Mouse (Mus musculus) heart, embryonic 14.5 days (tissue): ENCODE results near the gene Slc10a4. TPM values are rescaled to one million over a fixed set of nuclear protein-coding genes. Genes with fewer than 3 reads are reported as not detected.

Experiments used
- ATAC-seq: fragments of 200-750 bp; cut with Nextera tagmentation; 2 replicates; pipeline ENCODE4 v1.8.0; 2017; ENCODE audit warnings: low read depth, moderate TSS enrichment; ENCODE audit not compliant: insufficient number of reproducible peaks, insufficient read depth, low FRiP score
- H3K27ac ChIP-seq, 2 experiments: fragments of 200-500 bp in 1 of 2; fragments of 300-500 bp in 1 of 2; sonication (generic) in 1 of 2; replicated peaks in 1 of 2; 2 replicates each; pipeline ENCODE4 v1.5.1; 2012 to 2014; ENCODE audit warnings: low read depth in 2 of 2, low read length in 2 of 2, control low read depth in 1 of 2, mild to moderate bottlenecking in 1 of 2, mixed read lengths in 1 of 2; ENCODE audit not compliant: control insufficient read depth in 1 of 2, insufficient read depth in 1 of 2
- H3K27me3 ChIP-seq: fragments of 300-500 bp; sonication (generic); 2 replicates; pipeline ENCODE4 v1.6.1; 2014; ENCODE audit warnings: mild to moderate bottlenecking, low read length, control low read depth; ENCODE audit not compliant: control insufficient read depth, insufficient read depth
- H3K36me3 ChIP-seq: fragments of 300-500 bp; sonication (generic); 2 replicates; pipeline ENCODE4 v1.6.1; 2014; ENCODE audit warnings: mild to moderate bottlenecking, control low read depth, low read length, mixed read lengths; ENCODE audit not compliant: control insufficient read depth, insufficient read depth
- H3K4me1 ChIP-seq, 2 experiments: fragments of 200-500 bp in 1 of 2; fragments of 300-500 bp in 1 of 2; sonication (generic) in 1 of 2; 2 replicates each; pipeline ENCODE4 v1.6.1; 2012 to 2014; ENCODE audit warnings: low read length in 2 of 2, control low read depth in 1 of 2, mixed read lengths in 1 of 2; ENCODE audit not compliant: control insufficient read depth in 2 of 2, insufficient read depth in 2 of 2
- H3K4me2 ChIP-seq: fragments of 300-500 bp; sonication (generic); 2 replicates; pipeline ENCODE4 v1.6.1; 2014; ENCODE audit warnings: mild to moderate bottlenecking, low read length
- H3K4me3 ChIP-seq, 2 experiments: fragments of 200-500 bp in 1 of 2; fragments of 300-500 bp in 1 of 2; sonication (generic) in 1 of 2; 2 replicates each; pipeline ENCODE4 v1.5.1; 2012 to 2014; ENCODE audit warnings: low read length in 2 of 2, mild to moderate bottlenecking in 2 of 2, control low read depth in 1 of 2, low read depth in 1 of 2, moderate library complexity in 1 of 2; ENCODE audit not compliant: control insufficient read depth in 1 of 2, insufficient read depth in 1 of 2
- H3K9ac ChIP-seq: fragments of 300-500 bp; sonication (generic); 2 replicates; pipeline ENCODE4 v1.6.1; 2014; ENCODE audit warnings: mild to moderate bottlenecking, low read length
- H3K9me3 ChIP-seq: fragments of 300-500 bp; sonication (generic); 2 replicates; pipeline ENCODE4 v1.6.1; 2016; ENCODE audit warnings: low read length, control low read depth; ENCODE audit not compliant: control insufficient read depth
- WGBS: fragments of 180-500 bp; shearing (Covaris S2); extraction: QIAGEN DNeasy Blood & Tissue Kit; methylation state at CpG from one replicate; pipeline ENCODE4 v1.1.7; 2014; 5-methylcytosine and 5-hydroxymethylcytosine counted together
- polyA plus RNA-seq: library from polyadenylated mRNA; unstranded; fragments of >200 nt; fragmentation: Nextera tagmentation; extraction: Ambion mirVana; gene quantifications from 2 replicates; pipeline ENCODE4 v1.2.1, GENCODE M21; 2014

Slc10a4 gene
- polyA plus RNA-seq = 0.42 and 1.7 TPM in 2 replicates

DNA sequence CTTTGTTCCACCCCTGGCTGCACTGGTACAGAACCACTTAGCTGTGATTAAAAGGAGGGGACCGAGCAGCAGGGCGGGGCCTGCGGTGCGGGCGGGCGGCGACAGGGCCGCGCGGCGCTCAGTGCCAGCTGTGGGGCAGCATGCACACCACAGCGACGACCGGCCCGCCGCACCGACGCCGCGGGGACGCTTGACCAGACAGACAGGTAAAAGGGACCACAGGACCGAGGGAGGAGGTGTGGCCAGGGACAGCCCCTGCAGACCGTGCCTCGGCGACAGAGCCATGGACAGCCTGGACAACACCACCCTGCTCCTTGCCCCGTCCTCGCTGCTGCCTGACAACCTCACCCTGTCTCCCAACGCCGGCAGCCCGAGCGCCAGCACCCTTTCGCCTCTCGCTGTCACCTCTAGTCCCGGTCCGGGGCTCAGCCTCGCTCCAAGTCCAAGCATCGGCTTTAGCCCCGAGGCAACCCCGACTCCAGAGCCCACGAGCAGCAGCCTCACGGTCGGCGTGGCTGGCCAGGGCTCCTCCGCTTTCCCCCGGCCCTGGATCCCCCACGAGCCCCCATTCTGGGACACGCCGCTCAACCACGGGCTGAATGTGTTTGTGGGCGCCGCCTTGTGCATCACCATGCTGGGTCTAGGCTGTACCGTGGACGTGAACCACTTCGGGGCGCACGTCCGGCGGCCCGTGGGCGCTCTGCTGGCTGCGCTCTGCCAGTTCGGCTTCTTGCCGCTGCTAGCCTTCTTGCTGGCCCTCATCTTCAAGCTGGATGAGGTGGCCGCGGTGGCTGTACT is at the start of gene Slc10a4:
Gene Slc10a4 (plus strand): TSS at position 100 of the 798 bp plus-strand sequence.
- ATAC-seq = 0 out of 2 replicates have a peak, but pooled peaks have one; percentile 56
- H3K9me3 ChIP-seq = no peaks in the 10 kb centered on the region
- no peaks in the 10 kb centered on the region for H3K36me3 ChIP-seq
- peaks cover 0 to 4% of the 10 kb centered on the region in 2 experiments; a peak in 2 of 4 replicates for H3K4me1 ChIP-seq
- peak within 1 kb of the TSS; percentile 33 to 42 for H3K4me3 ChIP-seq
- H3K27me3 ChIP-seq = peaks cover 25% of the 10 kb centered on the region
- peak within 1 kb of the TSS; percentile 45 for H3K9ac ChIP-seq
- H3K4me2 ChIP-seq = peak within 1 kb of the TSS; percentile 84
- 8% methylated on average over 63 of the region's 65 CpGs for whole genome bisulfite sequencing
- H3K27ac ChIP-seq = no peak within 1 kb of the TSS

DNA sequence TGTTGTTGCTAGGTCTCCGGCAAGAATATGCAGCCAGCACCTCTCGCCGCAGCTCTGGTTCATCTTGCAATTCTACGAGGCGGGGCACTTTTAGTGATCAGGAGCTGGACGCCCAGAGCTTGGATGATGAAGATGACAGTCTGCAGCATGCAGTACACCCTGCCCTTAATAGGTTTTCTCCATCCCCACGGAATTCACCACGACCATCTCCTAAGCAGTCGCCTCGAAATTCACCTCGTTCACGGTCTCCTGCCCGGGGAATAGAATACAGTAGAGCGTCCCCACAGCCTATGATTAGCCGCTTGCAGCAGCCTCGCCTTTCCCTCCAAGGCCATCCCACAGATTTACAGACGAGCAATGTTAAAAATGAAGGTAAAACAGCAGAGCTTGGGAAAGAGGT is 49.4 kb upstream of the Slc10a4 start:
- no peaks in the 10 kb centered on the region for H3K27me3 ChIP-seq
- H3K9ac ChIP-seq = no peak overlapping the region
- no peaks in the 10 kb centered on the region for H3K9me3 ChIP-seq
- no peak overlapping the region for H3K4me2 ChIP-seq
- no peaks in the 10 kb centered on the region for H3K4me1 ChIP-seq
- ATAC-seq = no peak
- no peak overlapping the region for H3K27ac ChIP-seq
- no peak overlapping the region for H3K4me3 ChIP-seq
- H3K36me3 ChIP-seq = peaks cover 48% of the 10 kb centered on the region
- 90% methylated on average over 17 of the region's 17 CpGs for WGBS

DNA sequence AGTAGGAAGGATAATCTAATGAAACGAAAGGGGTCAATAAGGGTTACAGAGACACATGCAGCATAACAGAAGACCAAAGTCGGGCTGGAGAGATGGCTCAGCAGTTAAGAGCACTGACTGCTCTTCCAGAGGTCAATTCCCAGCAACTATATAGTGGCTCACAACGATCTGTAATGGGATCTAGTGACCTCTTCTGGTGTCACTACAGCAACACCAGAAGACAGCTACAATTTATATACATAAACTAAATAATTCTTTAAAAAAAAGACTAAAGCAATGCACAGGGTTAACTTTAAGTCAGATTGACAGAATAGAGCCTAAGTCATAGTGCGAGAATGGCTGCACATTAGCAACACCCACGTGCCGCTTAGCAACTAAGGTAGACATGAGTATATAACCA is 46.6 kb upstream of the Slc10a4 start:
- Histone ChIP-seq H3K36me3 (peaks cover 60% of the 10 kb centered on the region), H3K27me3 (no peaks in the 10 kb centered on the region), H3K27ac (no peak overlapping the region), H3K4me1 (no peaks in the 10 kb centered on the region), H3K9me3 (no peaks in the 10 kb centered on the region), H3K9ac (no peak overlapping the region), H3K4me3 (no peak overlapping the region), H3K4me2 (no peak overlapping the region)
- 81% methylated on average over 6 of the region's 6 CpGs for WGBS
- no peak for ATAC-seq

DNA sequence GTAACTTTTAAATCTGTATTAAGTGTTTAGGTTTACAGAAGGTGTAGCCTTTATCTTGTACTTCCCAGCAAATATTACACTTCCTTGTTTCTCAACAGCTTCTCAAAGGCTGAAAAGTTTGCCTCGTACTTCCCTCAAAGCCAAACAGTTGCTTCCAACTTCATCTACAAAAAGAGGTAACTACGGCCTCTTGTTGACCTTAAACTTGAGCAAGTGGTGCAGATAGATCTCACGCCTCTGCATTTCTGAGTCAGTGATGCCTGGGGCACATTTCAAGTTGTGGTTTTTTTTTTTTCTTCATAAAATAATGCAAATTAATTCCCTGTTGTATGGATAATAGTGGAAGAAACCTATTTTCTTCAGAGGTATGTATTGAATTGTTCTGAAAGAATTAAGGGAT is 41.0 kb upstream of the Slc10a4 start:
- no peak overlapping the region for H3K27ac ChIP-seq
- H3K4me2 ChIP-seq = no peak overlapping the region
- peaks cover 64% of the 10 kb centered on the region for H3K36me3 ChIP-seq
- no peaks in the 10 kb centered on the region for H3K9me3 ChIP-seq
- no peak overlapping the region for H3K9ac ChIP-seq
- no peaks in the 10 kb centered on the region for H3K27me3 ChIP-seq
- H3K4me3 ChIP-seq = no peak overlapping the region
- H3K4me1 ChIP-seq = no peaks in the 10 kb centered on the region
- no peak for ATAC-seq
- 83% methylated on average over 3 of the region's 3 CpGs for WGBS

DNA sequence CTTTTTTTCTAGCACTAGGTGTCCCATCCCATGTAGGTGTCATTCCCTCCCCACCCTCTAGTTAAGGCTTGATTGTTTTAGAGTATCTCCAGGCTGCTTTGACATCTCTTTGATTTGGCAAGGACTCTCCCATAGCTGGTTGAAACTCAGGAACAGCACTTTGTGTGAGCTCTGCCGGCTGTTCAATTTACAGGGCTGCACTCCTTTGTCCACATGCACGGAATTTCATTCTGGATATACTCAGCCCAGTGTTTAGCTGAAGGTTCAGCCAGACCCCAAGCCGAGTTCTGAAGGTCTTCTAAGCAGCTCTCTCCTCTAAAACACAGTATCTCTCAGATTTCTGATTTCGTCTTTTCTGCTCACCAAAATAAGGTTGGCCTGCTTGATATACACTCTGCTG is 34.2 kb upstream of the Slc10a4 start:
- H3K4me3 ChIP-seq = no peak overlapping the region
- ATAC-seq = no peak
- H3K27me3 ChIP-seq = no peaks in the 10 kb centered on the region
- no peaks in the 10 kb centered on the region for H3K9me3 ChIP-seq
- H3K4me2 ChIP-seq = no peak overlapping the region
- H3K27ac ChIP-seq = no peak overlapping the region
- peaks cover 80% of the 10 kb centered on the region for H3K36me3 ChIP-seq
- WGBS = 61% methylated on average over 4 of the region's 4 CpGs
- no peak overlapping the region for H3K9ac ChIP-seq
- H3K4me1 ChIP-seq = 0 out of 4 replicates have a peak, but pooled peaks cover 0 to 5% of the 10 kb centered on the region in 2 experiments

DNA sequence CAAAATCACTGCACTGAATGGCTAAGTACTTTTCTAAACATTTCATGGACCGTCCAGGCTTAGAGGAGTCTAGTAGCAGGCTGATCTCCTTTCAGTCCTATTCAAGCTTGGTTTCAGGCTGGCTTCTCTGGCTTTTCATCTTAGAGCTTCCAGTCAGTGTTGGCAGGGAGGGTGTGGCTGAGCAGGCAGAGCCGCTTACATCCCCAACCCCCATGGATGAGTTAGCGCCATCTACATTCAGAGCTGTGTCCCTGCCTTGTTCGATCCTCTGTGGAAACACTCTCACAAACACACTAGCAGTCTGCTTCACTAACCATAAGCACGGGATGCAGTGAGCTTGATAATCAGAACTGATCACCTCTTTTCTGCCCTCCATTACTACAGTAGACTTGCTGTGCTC is 33.7 kb upstream of the Slc10a4 start:
- no peak overlapping the region for H3K27ac ChIP-seq
- no peaks in the 10 kb centered on the region for H3K9me3 ChIP-seq
- H3K4me3 ChIP-seq = no peak overlapping the region
- no peak overlapping the region for H3K4me2 ChIP-seq
- H3K27me3 ChIP-seq = no peaks in the 10 kb centered on the region
- ATAC-seq = no peak
- H3K9ac ChIP-seq = no peak overlapping the region
- H3K4me1 ChIP-seq = 0 out of 4 replicates have a peak, but pooled peaks cover 0 to 5% of the 10 kb centered on the region in 2 experiments
- peaks cover 81% of the 10 kb centered on the region for H3K36me3 ChIP-seq
- WGBS = 65% methylated on average over 5 of the region's 5 CpGs

DNA sequence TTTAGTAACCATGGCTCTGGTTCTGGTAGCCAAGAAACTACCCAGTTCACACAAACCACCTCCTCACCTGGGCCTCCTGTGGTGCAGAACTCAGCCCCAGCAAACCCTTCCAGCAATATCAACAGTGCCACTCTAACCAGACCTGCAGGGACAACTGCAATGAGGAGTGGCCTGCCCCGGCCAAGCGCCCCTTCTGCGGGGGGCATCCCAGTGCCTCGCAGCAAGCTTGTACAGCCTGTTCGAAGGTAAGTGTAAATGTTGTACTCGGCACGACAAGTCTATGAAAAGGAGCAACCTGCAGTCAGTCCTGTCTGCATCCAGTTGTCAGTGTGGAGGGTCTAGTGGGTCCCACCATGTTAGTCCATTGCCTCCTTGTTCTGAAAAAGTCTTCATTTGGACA is 32.1 kb upstream of the Slc10a4 start, which contains the start of gene Gm10135:
Gene Gm10135 (minus strand): TSS at position 101 of the 400 bp plus-strand sequence.
- H3K4me3 ChIP-seq = no peak within 1 kb of the TSS
- no peaks in the 10 kb centered on the region for H3K9me3 ChIP-seq
- 96% methylated on average over 7 of the region's 7 CpGs for WGBS
- no peak for ATAC-seq
- 0 out of 4 replicates have a peak, but pooled peaks cover 0 to 5% of the 10 kb centered on the region in 2 experiments for H3K4me1 ChIP-seq
- no peak within 1 kb of the TSS for H3K27ac ChIP-seq
- H3K27me3 ChIP-seq = no peaks in the 10 kb centered on the region
- no peak within 1 kb of the TSS for H3K9ac ChIP-seq
- no peak within 1 kb of the TSS for H3K4me2 ChIP-seq
- H3K36me3 ChIP-seq = peaks cover 77% of the 10 kb centered on the region
